Mouse (Mus musculus): ENCODE results near the gene Insc. TPM values are rescaled to one million over a fixed set of nuclear protein-coding genes. Genes with fewer than 3 reads are reported as not detected.

The Insc gene
- total and polyA plus RNA-seq, 3 experiments: 0.16 to 0.64 (median 0.25) TPM

DNA sequence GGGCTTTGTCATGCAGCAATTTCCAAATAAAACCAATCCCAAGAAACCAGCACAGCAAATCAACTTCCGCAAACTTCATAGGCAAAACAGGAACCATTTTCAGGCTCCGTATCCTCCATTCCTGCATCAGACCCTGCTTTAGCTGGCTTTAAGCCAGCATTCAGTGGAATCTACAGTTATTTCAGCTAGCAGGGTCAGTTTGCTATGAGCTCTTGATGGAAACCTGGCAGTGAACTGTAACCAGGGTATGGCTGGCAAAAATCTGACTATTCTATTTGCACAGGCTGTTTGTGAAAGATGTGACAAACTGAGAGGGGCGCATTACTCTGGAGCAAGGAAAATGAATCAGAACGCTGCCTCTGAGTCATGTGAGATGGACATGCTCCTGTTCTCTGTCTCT lies 146.7 kb downstream of the Insc start:
- no peak overlapping the region for H3K9ac ChIP-seq (ENCODE audit: low read depth, low read length)
- no peak for DNase-seq
- 73% methylated on average over 4 of the region's 4 CpGs for WGBS
- TF ChIP-seq EP300 (IDR thresholded peaks at IDR 0.05; ENCODE audit: insufficient read depth, low read depth, low read length) (no peak), POLR2A (IDR thresholded peaks at IDR 0.05; ENCODE audit: insufficient read depth, low read depth, low read length) (no peak), CTCF (IDR thresholded peaks at IDR 0.05) (no peak)
- H3K79me2 ChIP-seq (replicated peaks; ENCODE audit: control insufficient read depth, insufficient read depth, low read length): no peaks in the 10 kb centered on the region
- H3K27ac ChIP-seq: no peak overlapping the region
- H3K36me3 ChIP-seq (ENCODE audit: control insufficient read depth, insufficient read depth, low read length): no peaks in the 10 kb centered on the region
- no peak overlapping the region for H3K4me3 ChIP-seq
- intact Hi-C loops (cut with DNase I): no loop called here
- H3K4me1 ChIP-seq (ENCODE audit: control insufficient read depth, insufficient read depth, low read length): no peaks in the 10 kb centered on the region
- no peaks in the 10 kb centered on the region for H3K27me3 ChIP-seq (ENCODE audit: control insufficient read depth, insufficient read depth, low read length)

DNA sequence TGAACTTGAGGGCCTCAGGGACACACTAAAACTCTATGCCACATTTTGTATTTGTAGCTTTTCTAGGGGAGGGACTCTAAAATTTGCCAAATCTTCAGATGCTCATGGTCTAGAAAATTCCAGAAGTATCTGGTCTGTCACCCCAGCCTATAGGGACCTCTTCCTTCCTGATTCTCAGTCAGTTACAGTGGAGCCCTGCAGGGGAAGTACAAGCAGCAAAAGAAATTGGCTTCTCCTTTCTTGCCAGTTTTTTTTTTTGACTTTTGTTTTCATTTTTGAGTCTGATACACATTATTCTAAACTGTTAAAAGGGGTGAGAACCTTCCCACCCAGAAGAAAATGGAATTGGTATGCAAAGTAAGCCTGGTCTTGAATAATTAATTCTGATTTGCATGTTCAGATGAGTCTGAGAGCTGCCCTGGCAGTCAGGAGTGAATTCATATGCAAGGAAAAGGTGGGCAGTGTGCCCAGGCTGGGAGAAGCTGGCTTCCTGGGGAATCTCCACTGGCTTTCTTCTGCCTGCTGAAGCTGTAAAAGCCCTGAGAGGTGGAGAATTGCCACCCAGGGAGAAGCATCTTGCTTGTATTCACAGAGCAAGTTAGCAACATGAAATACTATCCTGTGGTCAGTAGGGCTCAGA lies 149.2 kb downstream of the Insc start:
- no peaks in the 10 kb centered on the region for H3K79me2 ChIP-seq (replicated peaks; ENCODE audit: control insufficient read depth, insufficient read depth, low read length)
- H3K4me3 ChIP-seq: no peak overlapping the region
- intact Hi-C loops (cut with DNase I): no loop called here
- H3K9ac ChIP-seq (ENCODE audit: low read depth, low read length): no peak overlapping the region
- H3K4me1 ChIP-seq (ENCODE audit: control insufficient read depth, insufficient read depth, low read length): no peaks in the 10 kb centered on the region
- no peak overlapping the region for H3K27ac ChIP-seq
- TF ChIP-seq CTCF (IDR thresholded peaks at IDR 0.05): no peak
- peak in 1 of 2 experiments; percentile 9 for DNase-seq
- no peaks in the 10 kb centered on the region for H3K36me3 ChIP-seq (ENCODE audit: control insufficient read depth, insufficient read depth, low read length)
- H3K27me3 ChIP-seq (ENCODE audit: control insufficient read depth, insufficient read depth, low read length): no peaks in the 10 kb centered on the region

DNA sequence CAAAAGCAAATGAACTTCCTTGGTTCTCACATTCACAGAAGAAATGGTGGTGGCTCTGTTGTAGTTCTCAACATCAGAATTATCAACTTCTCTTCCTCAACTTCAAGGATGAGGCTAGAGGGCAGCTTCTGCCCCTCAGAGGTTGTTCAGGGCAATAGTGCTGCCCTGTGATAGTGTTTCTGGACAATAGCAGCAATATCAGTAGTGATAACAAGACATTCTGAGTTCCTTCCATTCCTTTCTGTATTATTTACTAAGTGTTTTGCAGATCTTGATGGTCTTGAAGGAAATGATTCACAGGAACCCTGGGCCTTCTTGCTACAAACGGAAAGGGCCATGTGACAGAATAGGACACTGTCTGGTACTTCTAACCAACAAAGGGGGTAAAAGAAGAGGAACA lies 150.4 kb downstream of the Insc start:
- DNase-seq: no peak
- intact Hi-C loops (cut with DNase I): no loop called here
- WGBS: 52% methylated on average over 1 of the region's 1 CpGs
- no peaks in the 10 kb centered on the region for H3K36me3 ChIP-seq (ENCODE audit: control insufficient read depth, insufficient read depth, low read length)
- H3K27ac ChIP-seq: no peak overlapping the region
- no peaks in the 10 kb centered on the region for H3K27me3 ChIP-seq (ENCODE audit: control insufficient read depth, insufficient read depth, low read length)
- TF ChIP-seq POLR2A (IDR thresholded peaks at IDR 0.05; ENCODE audit: insufficient read depth, low read depth, low read length): no peak
- TF ChIP-seq EP300 (IDR thresholded peaks at IDR 0.05; ENCODE audit: insufficient read depth, low read depth, low read length): no peak
- TF ChIP-seq CTCF (IDR thresholded peaks at IDR 0.05): no peak
- H3K9ac ChIP-seq (ENCODE audit: low read depth, low read length): no peak overlapping the region
- H3K4me3 ChIP-seq: no peak overlapping the region
- H3K79me2 ChIP-seq (replicated peaks; ENCODE audit: control insufficient read depth, insufficient read depth, low read length): no peaks in the 10 kb centered on the region
- no peaks in the 10 kb centered on the region for H3K4me1 ChIP-seq (ENCODE audit: control insufficient read depth, insufficient read depth, low read length)

DNA sequence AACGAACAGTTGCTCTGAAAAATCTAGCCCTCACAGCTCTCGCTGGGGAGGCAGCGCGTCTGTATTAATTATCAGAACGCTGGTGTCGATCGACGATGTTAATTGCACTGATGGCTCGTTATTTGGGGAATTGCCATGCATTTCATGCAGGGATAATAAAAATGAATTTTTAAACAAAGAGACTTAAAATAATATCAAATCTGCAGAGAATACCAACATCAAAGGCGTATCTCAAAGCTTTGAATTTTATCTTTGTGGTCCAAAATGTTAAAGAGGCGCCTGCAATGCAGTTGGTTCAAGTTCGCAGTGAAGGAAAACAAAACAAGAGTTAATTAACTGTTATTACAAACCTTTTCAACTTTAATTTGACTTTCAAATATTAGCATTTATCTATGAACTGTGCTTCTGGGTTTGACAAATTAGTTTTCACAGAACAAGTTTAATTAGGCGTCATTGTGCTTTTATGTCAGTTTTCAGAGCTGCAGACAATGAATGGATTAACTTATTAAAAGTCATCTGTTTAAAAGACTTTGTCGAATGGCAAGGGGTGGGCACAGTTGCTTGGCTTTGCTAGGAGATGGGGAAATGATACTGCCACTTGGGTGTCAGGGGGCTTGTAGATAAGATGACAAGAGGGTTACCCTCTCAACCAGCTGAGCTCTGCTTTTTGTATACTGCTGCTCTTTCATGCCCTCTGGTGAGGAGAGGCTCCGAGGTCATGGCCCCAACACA lies 153.6 kb downstream of the Insc start:
- 89% methylated on average over 15 of the region's 15 CpGs for WGBS
- H3K36me3 ChIP-seq (ENCODE audit: control insufficient read depth, insufficient read depth, low read length): no peaks in the 10 kb centered on the region
- no peak overlapping the region for H3K27ac ChIP-seq
- no peak for DNase-seq
- no peak for TF ChIP-seq EP300 (IDR thresholded peaks at IDR 0.05; ENCODE audit: insufficient read depth, low read depth, low read length)
- TF ChIP-seq POLR2A (IDR thresholded peaks at IDR 0.05; ENCODE audit: insufficient read depth, low read depth, low read length): no peak
- TF ChIP-seq CTCF (IDR thresholded peaks at IDR 0.05): no peak
- no peak overlapping the region for H3K4me3 ChIP-seq
- no peaks in the 10 kb centered on the region for H3K27me3 ChIP-seq (ENCODE audit: control insufficient read depth, insufficient read depth, low read length)
- intact Hi-C loops (cut with DNase I): no loop called here
- H3K4me1 ChIP-seq (ENCODE audit: control insufficient read depth, insufficient read depth, low read length): no peaks in the 10 kb centered on the region
- no peaks in the 10 kb centered on the region for H3K79me2 ChIP-seq (replicated peaks; ENCODE audit: control insufficient read depth, insufficient read depth, low read length)
- H3K9ac ChIP-seq (ENCODE audit: low read depth, low read length): no peak overlapping the region

Other genes with a start within 250 kb of the Insc start
- under 1 TPM; 0.47 to 0.52 TPM for gene Cyp2r1, start 180.7 kb upstream of the Insc start, total RNA-seq (2021)
- gene Cyp2r1, start 180.7 kb upstream of the Insc start, polyA plus RNA-seq (2012; rRNA removed): 0.12 and 0.15 TPM in 2 replicates
- not detected for gene Calca, start 107.3 kb upstream of the Insc start, total RNA-seq (2021)
- gene Calca, start 107.3 kb upstream of the Insc start, polyA plus RNA-seq (2012; rRNA removed): 0.29 TPM in 1 of 2 replicates, not detected in the other
- gene Calcb, start 25.1 kb upstream of the Insc start, total RNA-seq (2021): under 1 TPM; 0.23 to 0.52 TPM
- 0.61 and 0.78 TPM in 2 replicates for gene Calcb, start 25.1 kb upstream of the Insc start, polyA plus RNA-seq (2012; rRNA removed)

Measured in heart, adult 2 months (tissue).